Mouse (Mus musculus): ENCODE measurements around the gene Arhgap40. TPM values are rescaled to one million over a fixed set of nuclear protein-coding genes. Genes with fewer than 3 reads are reported as not detected.

Gene Arhgap40
- total RNA-seq, 2 experiments from 2014 or later = 0.14 TPM; not detected in 1

DNA sequence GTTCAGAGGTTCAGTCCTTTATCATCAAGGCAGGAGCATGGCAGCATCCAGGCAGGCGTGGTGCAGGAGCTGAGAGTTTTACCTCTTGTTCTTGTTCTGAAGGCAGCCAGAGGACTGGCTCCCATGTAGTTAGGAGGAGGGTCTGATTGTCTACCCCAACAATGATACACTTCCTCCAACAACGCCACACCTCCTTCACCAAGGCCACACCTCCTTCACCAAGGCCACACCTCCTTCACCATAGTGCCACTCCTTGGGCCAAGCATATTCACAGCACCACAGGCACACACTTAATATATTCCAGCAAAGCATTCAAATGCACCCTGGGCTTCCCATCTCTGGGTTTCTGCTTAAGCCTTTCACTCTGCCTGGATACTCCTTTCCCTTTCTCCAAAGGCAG lies 32.7 kb downstream of the Arhgap40 start:
- no peak for DNase-seq
- intact Hi-C loops (cut with DNase I) = loop anchor here (10.0 kb wide), 1 partner anchor 320 kb away; no protein-coding TSS in a partner anchor

DNA sequence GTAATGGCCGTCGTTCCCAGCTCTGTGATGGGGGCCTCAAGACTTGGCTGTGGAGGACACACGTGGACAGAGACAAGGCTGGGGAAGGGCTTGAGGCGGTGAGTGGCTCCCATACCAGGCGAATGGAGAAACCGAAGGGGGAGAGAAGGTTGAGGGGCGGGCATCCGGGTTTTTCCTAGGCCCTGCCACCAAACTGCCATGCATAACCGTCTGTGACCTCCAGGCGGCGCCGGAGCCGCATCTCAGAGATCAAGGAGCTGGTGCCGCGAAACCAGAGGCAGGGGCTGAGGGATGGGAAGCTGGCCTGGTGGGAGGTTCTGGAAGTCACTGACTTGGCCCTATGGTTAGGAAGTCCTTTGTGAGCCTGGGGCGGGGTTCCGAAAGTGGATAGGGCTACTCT lies 34.2 kb downstream of the Arhgap40 start:
- DNase-seq = peak; percentile 62 to 75
- intact Hi-C loops (cut with DNase I) = loop anchor here (2.0 to 10.0 kb wide), 2 partner anchors 96 to 318 kb away; no protein-coding TSS in a partner anchor

DNA sequence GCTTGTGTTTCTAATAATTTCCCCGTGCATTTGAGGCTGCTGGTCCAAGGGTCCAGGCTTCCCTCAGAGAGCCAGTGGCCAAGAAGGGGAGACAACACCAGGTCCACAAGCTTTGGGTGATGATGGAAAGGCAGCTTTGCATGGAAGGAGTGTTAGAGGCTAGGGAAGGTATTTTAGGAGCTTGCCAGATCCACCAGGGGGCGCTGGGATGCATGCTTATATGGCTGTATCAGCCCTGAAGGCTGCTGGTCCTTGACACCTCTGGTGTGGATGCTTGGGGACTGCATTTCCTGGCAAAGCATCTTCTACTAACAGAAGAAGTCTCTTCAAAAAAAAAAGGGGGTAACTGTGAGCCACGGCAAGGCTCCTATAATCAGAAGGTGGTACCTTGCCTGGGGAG lies 37.5 kb downstream of the Arhgap40 start:
- intact Hi-C loops (cut with DNase I) = loop anchor here (2.0 to 5.0 kb wide), 2 partner anchors 77 to 192 kb away; no protein-coding TSS in a partner anchor
- peak; percentile 80 to 86 for DNase-seq

DNA sequence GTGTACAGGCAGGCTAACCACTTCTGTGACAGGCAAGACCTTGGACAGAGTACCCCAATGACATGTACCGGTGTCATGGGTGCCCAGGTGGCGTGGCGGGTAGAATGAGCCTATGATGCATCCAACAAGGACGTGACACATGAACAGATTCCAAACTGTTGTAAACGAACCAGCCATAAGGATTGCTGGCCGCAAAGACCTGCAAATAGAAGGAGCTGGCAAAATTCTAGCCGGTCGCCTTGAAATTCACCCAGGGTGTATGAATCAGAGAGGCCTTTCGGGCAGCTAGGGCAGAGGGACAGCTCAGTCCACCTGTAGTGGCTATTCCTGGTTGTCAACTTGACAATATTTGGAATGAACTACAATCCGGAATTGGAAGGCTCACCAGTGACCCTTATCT lies 41.8 kb downstream of the Arhgap40 start:
- intact Hi-C loops (cut with DNase I) = loop anchor here (5.0 kb wide), 1 partner anchor 188 kb away; no protein-coding TSS in a partner anchor
- DNase-seq = no peak

DNA sequence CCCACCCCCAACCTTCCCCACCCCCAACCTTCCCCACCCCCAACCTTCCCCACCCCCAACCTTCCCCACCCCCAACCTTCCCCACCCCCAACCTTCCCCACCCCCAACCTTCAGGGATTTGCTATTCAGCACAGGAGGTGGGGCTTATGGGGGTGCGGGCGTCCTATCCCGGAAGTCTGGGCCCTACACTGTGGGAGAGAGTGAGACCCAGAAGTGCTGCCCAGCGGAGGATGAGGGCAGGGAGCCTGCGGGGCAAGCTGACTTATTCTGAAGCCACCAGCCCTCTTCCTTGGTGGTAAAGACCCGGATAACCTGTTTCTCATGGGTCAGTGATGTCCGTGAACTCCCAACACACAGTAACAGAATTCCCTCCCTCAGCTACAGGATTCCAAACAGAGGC lies 42.7 kb downstream of the Arhgap40 start:
- intact Hi-C loops (cut with DNase I) = no loop called here
- DNase-seq = peak; percentile 11 to 31

DNA sequence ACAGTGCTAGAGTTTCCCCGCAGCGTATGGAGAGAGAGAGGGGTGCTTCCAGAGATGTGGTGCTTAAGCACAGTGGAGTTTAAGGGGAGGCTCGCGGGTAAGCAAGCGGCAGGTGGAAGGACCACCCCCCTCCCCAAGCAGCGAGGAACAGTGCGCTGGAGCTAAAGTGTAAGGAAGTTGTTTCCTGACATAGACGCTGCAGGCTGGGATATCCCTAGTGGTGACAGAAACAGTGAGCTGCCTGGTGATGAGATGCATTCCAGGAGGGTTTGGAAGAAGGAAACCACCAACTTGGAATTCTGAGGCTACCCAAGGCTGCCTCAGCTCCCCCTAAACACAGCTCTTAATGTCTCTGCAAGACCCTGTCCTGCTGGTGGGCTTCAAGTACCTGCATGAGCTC lies 43.2 kb downstream of the Arhgap40 start:
- intact Hi-C loops (cut with DNase I) = no loop called here
- no peak for DNase-seq

DNA sequence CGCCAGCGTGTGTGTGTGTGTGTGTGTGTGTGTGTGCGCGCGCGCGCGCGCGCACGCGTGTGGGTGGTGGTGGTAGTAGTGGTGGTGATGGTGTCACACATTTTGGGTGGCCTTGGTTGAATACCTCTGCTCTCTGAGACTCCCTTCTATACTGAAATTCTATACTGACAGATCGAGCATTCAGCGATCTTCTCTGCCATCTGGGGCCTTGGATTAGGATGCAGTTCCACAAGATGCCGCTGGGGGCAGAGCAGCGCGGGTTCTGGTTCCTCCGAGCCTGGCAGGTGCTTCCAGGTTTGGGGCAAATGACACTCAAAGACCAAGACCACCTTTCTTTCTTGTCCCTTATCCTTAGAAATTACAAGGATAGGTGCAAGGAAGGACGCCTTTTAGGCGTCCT lies 43.6 kb downstream of the Arhgap40 start:
- DNase-seq = peak; percentile 70 to 79
- intact Hi-C loops (cut with DNase I) = no loop called here

DNA sequence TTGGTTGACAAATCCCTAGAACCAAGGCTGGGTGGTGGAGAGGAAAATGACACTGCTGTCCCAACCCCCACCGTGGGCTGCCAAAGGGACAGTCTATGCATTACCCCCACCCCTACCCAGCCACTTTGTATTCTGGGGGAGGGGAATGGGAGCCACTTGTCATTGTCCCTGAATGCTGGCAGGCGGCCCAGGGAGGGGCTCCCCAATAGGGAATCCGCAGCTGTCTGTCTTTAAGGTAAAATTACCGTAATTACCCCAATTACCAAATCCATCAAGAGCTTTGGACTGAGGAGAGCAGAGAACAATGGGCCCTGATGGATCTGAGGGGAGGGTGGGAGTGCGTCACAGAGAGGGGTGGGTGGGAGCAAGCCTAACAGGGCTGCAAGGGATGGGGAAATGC lies 44.2 kb downstream of the Arhgap40 start:
- no peak for DNase-seq
- intact Hi-C loops (cut with DNase I) = no loop called here

DNA sequence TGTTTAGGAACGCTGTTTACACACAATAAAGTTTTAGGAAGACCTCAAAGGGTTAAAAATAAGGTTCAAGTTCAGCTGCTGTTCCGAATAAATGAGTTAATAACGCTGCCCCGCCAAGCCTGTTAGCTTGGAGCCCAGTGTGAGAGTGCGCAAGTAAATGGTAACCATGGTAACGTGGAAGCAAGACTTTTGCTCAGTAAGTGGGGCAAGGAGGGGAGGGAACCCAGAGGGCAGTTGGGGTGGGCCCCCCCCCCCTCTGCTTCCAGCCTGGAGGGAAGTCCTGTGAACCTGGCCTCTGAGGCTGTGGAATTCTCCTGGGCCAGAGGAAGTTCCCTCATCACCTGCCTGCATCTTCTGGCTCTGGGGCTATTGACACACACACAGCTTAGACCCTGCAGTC lies 47.3 kb downstream of the Arhgap40 start:
- intact Hi-C loops (cut with DNase I) = no loop called here

DNA sequence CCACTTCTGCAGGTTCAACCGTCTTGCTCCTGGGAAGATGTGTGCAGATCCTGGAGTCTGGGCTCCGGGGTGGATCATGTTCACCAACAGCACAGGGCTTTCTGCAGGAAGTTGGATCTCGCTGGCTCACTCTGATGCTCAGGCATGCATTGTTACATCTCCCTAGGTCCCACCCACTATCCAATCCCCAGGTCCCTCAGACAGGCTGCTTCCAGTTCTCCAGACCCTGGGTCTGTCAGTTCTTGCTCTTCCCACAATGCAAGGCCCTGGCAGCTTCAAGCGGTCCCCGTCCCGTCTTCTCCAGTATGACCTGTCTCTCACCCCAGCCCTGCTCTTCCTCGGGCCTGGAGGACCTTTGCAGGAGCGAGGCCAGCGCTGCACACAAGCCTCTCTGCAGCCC lies 48.2 kb downstream of the Arhgap40 start:
- intact Hi-C loops (cut with DNase I) = no loop called here

More for the DNA sequence above, 47.3 kb downstream of the Arhgap40 start:
- no peak for DNase-seq

DNA sequence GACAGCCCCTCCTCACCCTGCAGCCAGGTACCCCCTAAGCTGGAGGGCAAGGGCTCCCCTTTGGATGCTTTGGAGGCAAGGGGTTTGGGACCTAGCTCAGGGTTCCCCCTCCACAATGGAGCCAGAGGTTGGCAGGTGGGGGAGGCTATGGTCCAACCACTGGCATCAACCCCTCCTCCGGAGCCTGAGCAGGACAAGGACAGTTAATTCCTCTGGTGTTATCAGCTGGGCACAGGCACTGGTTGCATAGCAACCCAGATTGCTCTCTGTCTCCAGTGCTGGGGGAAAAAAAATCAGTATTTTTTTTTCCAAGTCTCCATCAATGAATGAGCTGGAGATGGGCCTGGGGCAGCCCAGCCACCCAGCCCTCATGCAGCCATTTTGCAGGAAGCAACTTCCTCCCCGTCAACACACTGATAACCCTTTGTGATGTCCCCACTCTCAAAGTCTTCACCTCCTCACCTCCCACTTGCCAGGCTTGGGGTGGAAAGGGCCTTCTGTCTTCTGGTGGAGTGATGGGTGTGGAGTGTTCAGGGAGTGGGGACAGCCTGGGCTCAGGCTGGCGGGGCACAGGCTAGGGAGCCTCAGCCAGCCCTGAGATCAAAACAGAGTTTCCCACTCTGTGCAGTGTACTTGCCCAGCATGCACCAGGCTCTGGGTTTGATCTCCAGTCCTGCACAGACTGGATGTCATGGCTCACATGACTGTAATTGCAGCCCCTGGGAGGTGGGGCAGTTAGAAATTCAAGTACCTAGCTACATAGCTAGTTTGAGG lies 49.0 kb downstream of the Arhgap40 start:
- intact Hi-C loops (cut with DNase I) = no loop called here
- no peak for DNase-seq

More for the DNA sequence above, 48.2 kb downstream of the Arhgap40 start:
- no peak for DNase-seq

DNA sequence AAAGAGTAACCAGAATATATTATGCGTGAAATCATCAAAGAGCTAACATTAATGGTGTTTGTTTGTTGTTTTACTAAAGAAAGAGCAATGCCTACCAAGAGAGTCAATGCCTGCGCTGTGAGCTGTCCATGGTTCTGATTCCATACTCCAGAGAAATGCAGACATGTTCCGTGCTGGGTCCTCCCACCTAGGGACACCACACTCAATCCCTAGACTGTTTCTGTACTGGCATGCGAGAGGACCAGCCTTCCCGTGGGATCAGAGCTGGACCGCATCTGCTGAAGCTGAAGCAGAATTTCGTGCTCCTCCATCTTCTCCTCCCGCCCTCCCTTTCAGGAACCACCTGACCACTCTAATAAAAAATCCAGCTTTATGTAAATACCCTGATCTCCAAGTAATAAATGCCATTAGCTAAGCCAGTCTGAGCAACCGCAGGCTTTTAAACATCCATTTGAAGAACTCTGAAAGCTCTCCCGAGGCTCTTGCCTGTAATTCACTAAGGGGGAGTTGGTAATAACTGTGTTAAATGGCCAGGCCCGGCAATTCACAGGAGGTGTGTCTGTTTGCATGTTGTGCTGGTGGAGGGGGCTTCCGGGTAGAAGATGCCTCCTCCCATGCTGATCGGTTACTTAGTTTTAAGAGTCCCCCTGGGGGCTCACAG lies 58.0 kb downstream of the Arhgap40 start:
- intact Hi-C loops (cut with DNase I) = no loop called here
- peak; percentile 60 to 72 for DNase-seq

DNA sequence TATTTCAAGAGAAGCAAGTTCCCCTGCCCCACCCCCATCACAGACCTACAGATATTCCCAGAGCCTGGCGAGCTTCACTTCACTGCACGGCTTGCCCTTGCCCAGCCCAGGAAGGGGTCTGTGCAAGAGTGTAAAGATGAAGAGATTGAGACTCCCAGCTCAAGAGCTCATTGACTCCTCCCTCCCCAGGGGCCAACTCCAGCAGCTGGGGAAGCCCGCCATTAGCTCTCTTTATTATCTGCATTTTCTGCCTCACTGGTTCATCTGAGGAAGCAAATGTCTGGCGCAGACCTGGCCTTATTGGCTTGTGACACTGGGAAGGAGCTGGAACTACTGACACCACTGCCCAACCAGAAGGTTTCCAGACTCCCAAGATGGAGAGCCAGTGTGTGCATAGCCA lies 67.4 kb downstream of the Arhgap40 start:
- DNase-seq = no peak
- intact Hi-C loops (cut with DNase I) = no loop called here

DNA sequence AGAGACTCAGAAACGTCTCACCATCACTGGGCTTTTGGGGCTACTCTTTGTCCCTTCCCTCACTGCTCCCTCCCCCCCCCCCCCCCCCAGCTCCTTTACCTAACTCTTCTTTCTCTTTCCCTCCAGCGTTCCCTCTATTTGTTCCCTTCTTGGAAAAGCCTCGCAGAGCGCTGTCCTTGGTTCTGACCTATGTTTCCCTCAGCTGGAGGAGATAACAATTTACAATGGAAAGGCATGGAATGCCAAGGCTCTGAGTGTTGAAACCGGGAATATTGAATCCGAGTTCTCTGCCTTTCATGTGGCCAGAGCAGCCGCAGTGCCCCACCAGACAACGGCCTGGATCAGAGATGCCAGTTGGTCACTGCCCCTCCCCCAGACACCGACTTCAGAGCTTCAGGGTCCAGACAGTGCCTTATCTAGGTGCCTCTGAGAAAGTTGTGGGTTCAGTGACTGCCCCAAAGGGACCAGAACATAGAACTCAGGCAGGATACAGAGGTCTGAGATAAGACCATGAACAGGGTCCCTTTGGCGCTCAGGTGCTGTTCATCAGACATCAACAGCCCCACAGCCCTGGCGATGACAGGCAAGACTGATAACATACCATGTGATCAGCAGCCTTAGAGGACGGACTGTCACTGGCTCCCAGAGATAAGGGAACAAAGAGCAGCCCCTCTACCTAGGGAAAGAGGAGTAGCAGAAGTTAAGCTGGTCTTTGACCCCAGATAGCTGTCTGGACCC lies 72.2 kb downstream of the Arhgap40 start:
- DNase-seq = peak; percentile 44 to 68
- intact Hi-C loops (cut with DNase I) = no loop called here

DNA sequence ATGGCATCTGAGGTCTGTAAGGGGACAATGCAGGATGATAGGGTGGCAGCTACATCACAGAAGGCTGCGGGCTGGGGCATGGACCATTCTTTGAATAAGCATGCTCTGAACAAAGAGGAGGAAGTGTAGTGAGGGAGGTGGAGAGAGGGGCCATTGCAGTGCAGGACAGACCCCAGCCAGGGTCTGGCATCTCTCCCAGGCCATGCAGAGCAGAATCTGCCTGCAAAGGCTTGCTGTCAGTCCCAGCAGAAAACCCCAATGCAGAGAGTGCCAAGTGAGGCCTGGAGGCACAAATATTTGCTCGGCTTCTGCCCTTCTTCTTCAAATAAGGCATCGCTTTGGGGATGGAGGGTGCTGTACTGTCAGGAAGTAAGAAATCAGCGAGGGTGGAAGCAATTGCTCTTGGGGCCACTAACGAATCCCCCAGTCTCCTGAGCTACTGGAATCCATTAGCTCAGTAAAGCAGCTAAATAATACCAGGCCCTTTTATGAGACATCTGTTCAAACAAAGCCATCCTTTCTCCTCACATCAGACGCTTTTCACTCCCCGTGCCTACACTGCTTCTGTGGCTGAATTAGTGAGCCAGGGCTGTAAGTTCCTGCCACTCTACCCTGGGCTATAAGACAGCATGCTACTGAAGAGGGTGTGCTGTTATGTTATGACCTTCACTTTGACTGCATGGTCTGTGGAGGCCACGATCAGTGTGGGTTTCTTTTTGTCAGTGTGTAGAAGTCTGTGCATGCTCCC lies 76.1 kb downstream of the Arhgap40 start:
- intact Hi-C loops (cut with DNase I) = no loop called here
- DNase-seq = no peak

DNA sequence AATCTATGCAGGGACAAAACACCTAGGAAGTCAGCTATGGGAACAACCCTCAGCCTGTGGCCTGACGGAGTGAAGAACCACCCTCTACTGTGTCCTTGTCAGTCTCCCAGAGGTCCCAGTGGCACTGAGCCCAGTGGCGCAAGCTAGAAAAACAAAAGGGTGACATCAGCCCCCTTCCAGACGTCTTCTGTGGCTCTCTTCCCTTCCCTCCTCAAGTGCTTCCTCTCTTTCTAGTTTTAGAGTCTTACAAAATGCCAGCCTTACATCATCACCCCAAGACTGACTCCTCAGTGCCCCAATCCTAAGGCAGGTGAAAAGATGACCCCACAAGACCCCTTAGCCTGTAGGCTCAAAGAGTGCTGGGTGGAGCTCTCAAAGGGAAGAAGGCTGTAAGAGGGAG lies 77.9 kb downstream of the Arhgap40 start:
- intact Hi-C loops (cut with DNase I) = no loop called here
- DNase-seq = no peak

DNA sequence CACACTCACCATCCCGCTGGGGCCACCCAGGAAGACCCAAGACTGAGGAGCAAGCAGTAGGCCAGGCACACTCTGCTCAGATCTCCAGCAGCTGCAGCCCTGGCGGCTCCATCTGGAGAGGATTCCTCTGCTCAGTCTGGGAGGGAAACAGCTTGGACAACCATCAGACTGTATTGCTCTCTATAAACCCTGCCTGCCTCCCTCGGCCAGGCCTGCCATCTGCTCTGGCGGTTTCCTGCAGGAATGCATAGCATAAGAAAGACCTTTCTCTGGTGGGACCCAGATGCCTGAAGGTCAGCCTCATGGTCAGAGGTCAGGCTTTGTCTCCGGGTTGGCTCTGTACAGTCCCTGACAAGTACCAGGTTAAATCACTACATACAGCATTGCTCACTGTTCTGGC lies 78.7 kb downstream of the Arhgap40 start:
- no peak for DNase-seq
- intact Hi-C loops (cut with DNase I) = no loop called here

DNA sequence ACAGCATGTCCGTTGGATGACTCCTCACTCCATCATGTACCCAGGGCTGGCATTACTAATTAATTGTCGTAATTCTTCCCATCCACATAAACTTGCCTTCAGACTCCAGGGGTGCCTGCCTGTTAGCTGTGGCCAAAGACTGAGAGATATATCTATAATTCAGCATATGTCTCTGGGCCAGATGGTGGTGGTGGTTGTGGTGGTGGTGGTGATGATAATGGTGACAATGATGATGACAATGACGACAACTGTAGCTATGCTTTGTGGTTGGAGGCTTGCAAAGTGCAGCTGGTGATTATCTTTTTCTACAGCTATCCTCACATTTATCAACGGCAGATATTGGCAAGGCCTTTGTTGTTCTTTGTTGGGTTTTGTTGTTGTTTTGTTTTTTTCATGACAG lies 80.8 kb downstream of the Arhgap40 start:
- intact Hi-C loops (cut with DNase I) = no loop called here
- DNase-seq = no peak

DNA sequence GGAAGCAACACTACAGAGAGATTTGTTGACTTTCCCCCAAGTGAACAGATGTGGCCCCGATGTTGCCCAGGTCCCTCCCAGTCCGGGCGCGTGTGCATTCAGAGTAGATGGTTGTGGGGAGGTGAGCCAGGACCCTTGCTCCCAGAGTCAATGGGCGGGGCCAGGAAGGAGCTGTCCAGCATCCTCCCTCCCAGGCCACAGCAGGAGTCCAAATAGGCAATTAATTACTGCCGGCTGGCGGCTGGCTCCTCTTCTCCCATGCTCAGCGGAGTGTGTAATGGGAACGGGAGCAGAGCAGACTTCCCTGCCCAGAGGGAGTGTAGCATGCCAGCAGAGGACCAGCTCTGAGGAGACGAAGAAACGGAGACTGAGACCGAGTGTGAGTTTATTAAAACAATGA lies 82.5 kb downstream of the Arhgap40 start:
- peak in 1 of 2 experiments; percentile 11 for DNase-seq
- intact Hi-C loops (cut with DNase I) = no loop called here

DNA sequence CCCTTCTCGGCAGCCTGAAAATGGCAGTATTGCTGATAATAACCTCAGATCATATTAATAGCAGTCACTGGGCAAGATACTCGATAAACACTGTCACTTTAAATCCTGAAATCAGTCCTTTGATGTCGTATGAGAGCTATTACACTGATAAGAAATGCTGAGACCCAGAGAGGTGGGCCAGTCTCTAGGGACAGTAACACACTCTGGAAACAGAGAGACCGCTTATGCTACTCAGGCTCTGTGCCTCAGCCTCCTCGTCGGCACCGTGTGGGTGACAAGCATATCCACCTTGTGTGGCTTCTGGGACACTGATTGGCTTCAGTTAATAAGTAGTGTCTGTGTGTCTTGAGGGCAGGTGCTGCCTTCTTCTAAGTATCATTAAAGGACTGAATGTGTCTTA lies 83.0 kb downstream of the Arhgap40 start:
- DNase-seq = no peak
- intact Hi-C loops (cut with DNase I) = no loop called here

Data from heart, postnatal 14 days (tissue).